Mouse (Mus musculus): ENCODE data around the gene Prr5.
"Not testable (repeated sequence)": the region's sequence is repeated elsewhere in the genome, so short reads cannot be mapped to it uniquely, and the experiment has no call there.

Gene Prr5

DNA sequence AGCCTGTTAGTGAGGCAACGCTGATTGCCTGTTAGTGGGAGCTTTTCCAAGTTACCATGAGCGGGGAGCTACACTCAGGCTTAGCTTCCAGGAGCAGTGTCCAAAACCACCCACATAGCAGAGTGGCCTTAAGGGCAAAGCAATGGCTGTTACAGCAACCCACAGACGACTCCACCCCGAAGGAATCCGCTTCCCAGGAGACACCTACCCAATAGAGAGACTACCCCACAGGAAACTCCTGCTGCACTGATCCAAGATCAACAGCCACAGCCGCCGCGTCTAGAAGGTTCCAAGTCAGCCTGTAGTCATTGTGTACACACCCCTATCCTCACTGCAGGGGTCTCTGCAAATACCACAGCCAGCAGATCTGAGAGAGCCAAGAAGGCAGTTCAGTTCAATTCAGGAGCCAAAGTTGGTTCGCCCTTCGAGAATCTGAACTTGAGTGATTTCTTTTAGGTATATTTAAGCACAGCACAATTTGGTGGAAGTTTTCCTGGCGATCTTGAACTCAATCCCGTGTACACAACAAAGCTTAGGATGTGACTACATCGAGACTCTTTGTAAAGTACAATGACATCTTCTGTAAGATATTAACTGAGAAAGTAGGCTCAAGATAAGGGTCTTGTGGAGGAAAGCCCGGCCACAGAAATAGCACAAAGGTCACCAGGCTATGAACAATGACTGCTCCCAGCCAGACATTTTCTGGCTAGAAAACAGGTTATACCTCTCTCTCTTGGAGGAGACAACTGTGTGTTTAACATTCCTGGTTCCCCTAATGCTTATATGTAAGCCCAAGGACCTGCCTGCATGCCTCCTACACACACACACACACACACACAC lies 43.4 kb downstream of the Prr5 start:
- DNase-seq (ENCODE audit: low read depth, low spot score), result no peak

DNA sequence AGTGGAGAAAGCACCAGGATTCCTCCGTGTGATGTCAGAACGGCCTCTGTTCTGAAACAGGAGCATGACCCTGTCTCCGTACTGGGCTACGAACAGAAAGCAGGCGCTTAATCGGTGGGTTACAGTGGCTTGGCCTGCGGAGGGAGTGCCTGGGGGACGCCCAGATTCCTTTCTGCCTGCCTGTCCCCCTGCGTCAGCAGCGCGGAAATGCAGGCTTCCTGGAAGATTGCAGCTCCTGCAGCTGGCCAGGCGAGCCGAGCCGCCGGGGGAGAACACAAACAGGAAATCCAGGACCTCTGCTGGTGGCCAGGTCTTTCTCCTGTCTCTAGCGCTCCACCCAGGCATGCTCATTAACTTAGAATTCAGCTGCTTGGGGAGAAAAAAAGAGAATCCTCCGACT lies 45.3 kb downstream of the Prr5 start:
- DNase-seq (ENCODE audit: low read depth, low spot score), result no peak

- DNase-seq (ENCODE audit: low read depth, low spot score), result no peak
Observed at GRCm38 (mm10) chr15:84715132-84715531, 45.7 kb downstream of the Prr5 start.

- DNase-seq (ENCODE audit: low read depth, low spot score), result not testable (repeated sequence)
Observed at GRCm38 (mm10) chr15:84717570-84718270, 48.3 kb downstream of the Prr5 start.

DNA sequence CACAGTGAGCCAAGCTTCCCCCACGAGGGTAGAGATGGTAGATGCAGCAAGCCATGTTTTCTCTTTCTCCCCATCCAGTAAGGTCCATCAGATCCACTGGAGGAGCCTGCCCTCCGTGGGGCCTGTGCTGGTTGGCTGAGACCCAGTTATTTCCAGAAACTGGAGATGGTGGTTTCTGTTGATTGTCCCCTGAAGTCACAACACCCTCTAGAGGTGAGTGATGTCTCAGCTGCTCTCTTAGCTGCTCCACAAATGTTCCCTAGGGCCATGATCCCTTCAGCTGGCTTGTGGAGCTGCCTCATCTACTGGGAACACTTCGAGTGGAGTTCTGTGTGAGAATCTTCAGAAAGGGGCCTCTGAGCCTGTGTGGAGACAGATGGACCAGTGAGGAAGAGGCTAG lies 49.4 kb downstream of the Prr5 start:
- DNase-seq (ENCODE audit: low read depth, low spot score), result no peak

DNA sequence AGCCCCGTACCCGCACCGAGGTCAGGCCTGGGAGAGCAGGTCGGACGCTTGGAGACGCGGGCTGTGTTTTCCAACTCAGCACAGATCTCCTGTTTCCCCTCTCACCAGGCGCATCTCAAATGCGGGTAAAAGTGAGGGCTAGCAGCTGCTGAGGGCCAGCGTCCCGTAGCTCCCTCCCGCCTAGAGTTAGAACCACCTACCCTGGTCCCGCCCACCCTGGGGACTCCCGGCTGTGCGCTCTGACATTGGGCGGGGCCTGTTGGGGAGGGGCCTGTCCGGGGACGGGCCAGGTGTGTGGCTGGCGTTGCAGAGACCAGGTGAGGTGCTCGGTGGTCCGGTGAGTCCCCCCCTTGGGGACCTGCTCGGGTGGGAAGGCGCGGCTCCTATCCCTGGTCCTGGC lies 50.4 kb downstream of the Prr5 start, which contains the start of gene Arhgap8:
Gene Arhgap8 (plus strand): TSS at position 262 of the 400 bp plus-strand sequence.
- no peak for DNase-seq (ENCODE audit: low read depth, low spot score)

GRCm38 (mm10) chr15:84720291-84721204 lies 51.1 kb downstream of the Prr5 start:
- no peak for DNase-seq (ENCODE audit: low read depth, low spot score)

DNA sequence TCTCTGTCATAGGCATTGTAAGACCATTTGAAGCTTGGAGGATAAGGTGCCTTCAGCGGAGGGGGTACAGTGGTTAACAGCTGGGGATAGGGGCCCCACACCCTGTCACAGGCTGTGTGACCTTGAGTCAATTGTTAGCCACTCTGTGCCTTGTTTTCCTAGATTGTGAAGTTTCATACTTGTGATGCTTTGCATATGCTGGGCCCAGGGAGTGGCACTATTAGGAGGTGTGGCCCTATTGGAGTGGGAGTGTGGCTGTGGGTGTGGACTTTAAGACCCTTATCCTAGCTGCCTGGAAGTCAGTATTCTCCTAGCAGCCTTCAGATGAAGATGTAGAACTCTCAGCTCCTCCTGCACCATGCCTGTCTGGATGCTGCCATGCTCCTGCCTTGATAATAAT lies 54.2 kb downstream of the Prr5 start:
- not testable (repeated sequence) for DNase-seq (ENCODE audit: low read depth, low spot score)

DNA sequence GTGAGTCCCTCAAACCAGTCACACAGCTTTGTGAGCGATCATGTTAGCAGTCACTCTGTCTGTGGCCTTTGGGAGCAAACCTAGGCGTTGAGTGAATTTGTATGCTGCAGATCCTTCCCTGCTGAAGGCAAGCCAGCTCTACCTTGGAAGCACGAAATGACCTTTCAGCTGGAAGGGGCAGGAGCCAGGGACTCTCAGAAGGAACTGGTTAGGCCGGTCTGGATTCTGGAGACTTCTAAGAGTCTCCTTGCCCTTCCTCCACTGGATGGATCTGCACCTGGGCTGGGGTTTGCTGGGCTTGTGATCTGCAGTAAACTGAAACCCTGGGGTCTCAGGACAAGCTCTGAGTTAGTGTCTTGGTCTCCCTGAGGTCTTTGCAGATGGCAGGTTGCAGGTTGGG lies 54.8 kb downstream of the Prr5 start:
- DNase-seq (ENCODE audit: low read depth, low spot score), result no peak

- DNase-seq (ENCODE audit: low read depth, low spot score), result no peak
Observed at GRCm38 (mm10) chr15:84729685-84730084, 60.3 kb downstream of the Prr5 start.

- DNase-seq (ENCODE audit: low read depth, low spot score), result no peak
Observed at GRCm38 (mm10) chr15:84730893-84731292, 61.5 kb downstream of the Prr5 start.

- DNase-seq (ENCODE audit: low read depth, low spot score), result no peak
Observed at GRCm38 (mm10) chr15:84731676-84732424, 62.4 kb downstream of the Prr5 start.

DNA sequence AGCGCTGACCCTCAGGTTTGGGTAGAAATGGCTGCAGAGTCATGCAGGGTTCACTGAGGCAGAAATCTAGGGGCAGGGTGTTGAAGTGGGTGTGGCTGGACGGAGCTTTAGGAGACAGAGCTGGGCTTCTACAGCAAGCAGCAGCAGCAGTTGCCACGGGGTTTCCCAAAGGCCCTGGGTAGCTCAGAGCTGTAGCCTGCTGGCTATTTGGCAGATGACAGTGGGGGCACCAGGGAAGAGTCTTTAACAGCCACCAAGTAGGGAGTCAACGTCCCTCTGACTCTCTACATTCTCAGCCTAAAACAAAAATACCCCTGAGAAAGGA lies 63.0 kb downstream of the Prr5 start:
- DNase-seq (ENCODE audit: low read depth, low spot score), result no peak

DNA sequence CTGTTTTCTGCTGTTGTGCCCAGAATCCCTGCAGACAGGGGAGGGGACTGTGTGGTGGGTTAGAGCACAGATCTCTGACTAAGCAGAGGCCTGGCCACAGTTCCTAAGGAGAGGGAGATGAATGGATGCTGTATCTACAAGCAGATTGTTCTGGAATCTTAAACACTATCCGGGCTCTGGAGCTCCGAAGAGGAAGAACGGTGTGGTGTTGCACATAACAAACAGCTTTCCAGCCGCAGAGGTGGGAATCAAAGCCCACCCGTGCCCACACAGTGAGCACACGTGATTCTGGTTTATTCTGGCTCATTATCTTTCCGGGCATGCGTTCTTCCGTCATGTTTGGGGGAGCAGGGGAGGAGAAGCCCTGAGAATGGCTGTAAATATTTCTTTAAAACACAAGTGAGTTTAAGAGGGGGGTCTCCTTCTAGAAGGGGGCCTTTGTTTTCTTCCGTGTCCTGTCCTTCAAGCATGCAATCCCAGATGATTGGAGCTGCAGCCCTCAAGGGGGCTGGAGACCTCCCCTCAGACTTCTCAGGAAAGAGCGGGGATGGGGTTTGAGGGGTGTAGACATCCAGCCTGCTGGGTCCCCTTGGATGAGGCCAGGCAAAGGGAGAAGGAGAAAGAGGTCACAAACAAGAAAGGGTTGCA lies 67.0 kb downstream of the Prr5 start:
- DNase-seq (ENCODE audit: low read depth, low spot score), result no peak

- DNase-seq (ENCODE audit: low read depth, low spot score), result no peak
Observed at GRCm38 (mm10) chr15:84736994-84737346, 67.5 kb downstream of the Prr5 start.

DNA sequence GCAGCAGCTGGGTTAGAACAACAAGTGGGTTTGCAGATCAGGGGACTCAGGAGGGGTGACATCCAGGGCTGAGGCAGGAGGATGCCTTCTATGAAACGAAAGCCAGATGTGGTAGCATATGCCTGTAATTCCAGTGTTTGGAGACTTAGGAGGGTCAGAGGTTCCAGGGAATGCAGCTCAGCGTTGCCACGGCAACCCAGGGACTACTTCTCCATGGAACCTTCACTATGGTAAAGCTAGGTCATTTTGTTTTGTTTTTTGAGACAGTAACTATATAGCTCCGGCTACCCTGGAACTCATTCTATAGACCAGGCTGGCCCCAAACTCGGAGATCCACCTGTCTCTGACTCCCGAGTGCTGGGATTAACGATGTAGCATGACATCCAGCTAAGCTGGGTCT lies 68.8 kb downstream of the Prr5 start:
- no peak for DNase-seq (ENCODE audit: low read depth, low spot score)

DNA sequence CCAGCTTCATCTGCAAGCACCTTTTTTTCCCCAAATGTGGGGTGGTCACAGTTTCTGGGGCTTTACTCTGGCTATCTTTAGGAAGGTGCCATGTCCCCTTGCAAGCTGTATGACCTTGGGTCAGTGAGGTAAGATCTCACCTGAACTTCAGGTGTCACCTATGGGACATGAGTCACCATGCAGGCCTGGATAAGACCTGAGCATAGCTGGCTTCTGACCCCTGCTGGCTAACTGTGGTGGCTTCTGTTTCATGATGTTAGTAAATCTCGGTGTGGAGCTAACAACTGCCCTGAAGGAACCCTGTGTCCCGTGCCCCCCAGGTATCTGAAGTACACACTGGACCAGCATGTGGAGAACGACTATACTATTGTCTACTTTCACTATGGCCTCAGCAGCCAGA lies 72.2 kb downstream of the Prr5 start:
- no peak for DNase-seq (ENCODE audit: low read depth, low spot score)

GRCm38 (mm10) chr15:84743347-84743746 lies 73.9 kb downstream of the Prr5 start:
- no peak for DNase-seq (ENCODE audit: low read depth, low spot score)

DNA sequence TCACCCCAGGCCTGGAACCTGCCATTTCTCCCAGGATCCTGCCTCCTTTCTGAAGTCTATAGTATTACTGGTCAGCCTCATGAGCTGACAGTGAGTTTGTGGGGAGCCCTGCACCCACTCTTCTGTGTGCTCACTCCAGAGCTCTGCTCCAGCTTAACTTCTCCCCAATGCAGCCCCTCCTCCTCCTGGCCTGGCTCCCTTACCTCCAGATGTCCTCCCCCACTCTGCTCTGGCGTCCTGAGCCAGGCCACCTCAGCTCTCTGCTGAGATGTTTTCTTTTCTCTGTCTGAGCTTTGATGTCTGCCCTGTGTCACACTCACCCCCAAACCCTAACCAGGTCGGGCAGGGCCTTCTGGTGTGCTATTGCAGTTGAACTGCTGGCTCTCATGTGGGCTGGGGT lies 74.9 kb downstream of the Prr5 start:
- no peak for DNase-seq (ENCODE audit: low read depth, low spot score)

- no peak for DNase-seq (ENCODE audit: low read depth, low spot score)
Observed at GRCm38 (mm10) chr15:84745831-84746230, 76.4 kb downstream of the Prr5 start.
